Mouse (Mus musculus) G1E (cell line): Measurements from ENCODE around the gene Fat3.

ENCODE experiments used
- CTCF ChIP-seq: IDR thresholded peaks from 2 replicates; pipeline ENCODE4 v1.5.1; 2012; ENCODE audit warnings: low read depth, low read length, inconsistent platforms, mixed read lengths
- GATA1 ChIP-seq: IDR thresholded peaks from 2 replicates; pipeline ENCODE4 v1.6.1; 2012; ENCODE audit warnings: borderline replicate concordance, low read length, inconsistent platforms, mixed read lengths
- GATA2 ChIP-seq: IDR thresholded peaks from 2 replicates; pipeline ENCODE4 v1.6.1; 2012; ENCODE audit warnings: low read depth, low read length, inconsistent platforms, borderline replicate concordance
- POLR2AphosphoS5 ChIP-seq: IDR thresholded peaks from 2 replicates; pipeline ENCODE4 v1.6.1; 2012; ENCODE audit warnings: low read depth, low read length, inconsistent platforms; ENCODE audit not compliant: insufficient replicate concordance
- TAL1 ChIP-seq: conservative IDR thresholded peaks from 2 replicates; pipeline ENCODE4 v1.6.1; 2012; ENCODE audit warnings: low read depth, low read length, inconsistent platforms, mixed read lengths

GRCm38 (mm10) chr9:16485173-16485572 is 15.9 kb downstream of the Fat3 start:
- no peak for TF ChIP-seq TAL1
- TF ChIP-seq CTCF, result no peak
- no peak for TF ChIP-seq GATA2
- TF ChIP-seq GATA1, result no peak
- TF ChIP-seq POLR2AphosphoS5, result no peak
